Mouse (Mus musculus) right cerebral cortex, postnatal 10 days (tissue): ENCODE results near the gene Parp11.

Experiments
- DNase-seq, 2 experiments: peaks; one replicate each; pipeline ENCODE4 v3.0.0; 2021; ENCODE audit warnings: low spot score in 2 of 2

Parp11 gene

GRCm38 (mm10) chr6:127446436-127446890, at the start of gene Parp11:
TSS of gene Parp11 (plus strand) at chr6:127446840.
- peak; percentile 77 to 85 for DNase-seq

DNA sequence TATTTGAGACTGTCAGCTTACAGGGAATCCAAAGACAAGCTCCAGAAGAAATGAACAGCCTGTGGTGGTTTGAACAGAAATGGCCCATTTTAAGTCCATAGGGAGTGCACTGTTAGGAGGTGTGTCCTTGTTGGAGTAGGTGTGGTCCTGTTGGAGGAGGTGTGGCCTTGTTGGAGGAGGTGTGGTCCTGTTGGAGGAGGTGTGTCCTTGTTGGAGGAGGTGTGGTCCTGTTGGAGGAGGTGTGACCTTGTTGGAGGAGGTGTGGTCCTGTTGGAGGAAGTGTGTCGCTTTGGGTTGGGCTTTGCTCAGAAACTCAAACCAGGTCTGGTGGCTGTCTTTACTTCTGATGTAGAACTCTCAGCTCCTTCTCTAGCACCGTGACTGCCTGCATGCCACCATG, 48.6 kb upstream of the Parp11 start:
- no peak for DNase-seq

DNA sequence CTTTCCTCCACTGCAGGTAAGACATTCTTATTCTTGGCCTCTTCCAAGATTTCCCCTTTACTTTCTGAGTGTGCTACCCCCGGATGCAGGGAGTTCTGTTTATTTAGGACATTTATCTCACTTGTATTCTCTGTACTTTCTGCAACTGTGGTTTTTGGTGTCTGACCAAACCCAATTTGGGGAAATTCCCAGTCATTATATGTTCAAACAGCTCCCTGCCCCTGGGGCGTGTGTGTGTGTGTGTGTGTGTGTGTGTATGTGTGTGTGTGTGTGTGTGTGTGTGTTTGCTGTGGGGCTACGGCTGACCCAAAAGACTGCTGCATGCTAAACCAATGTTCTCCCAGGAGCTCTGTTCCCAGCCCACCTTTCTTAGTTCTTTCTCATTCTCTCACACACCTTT, 45.2 kb upstream of the Parp11 start:
- DNase-seq: no peak

- DNase-seq: peak; percentile 77 to 84
Measured at GRCm38 (mm10) chr6:127404070-127404810, 42.4 kb upstream of the Parp11 start.

DNA sequence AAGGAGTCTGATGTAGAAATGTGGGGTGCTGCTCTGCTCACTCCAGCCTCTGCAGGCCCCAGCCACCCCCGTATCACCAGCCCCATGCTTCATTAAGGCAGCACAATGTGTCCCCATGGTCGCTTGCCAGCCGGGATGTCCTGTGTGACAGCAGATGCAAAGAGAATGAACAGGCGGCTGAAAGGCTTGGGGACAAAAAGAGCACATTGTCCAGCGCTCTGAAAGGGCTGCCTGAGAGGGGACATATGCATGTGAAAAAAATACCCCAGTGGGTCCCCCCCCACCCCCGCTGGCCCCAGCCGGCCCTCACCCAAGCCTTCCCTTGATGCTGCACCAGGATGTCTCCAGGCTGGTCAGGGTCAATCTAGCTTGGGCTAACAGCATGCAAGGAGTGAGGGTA, 41.0 kb upstream of the Parp11 start:
- peak; percentile 78 to 80 for DNase-seq

DNA sequence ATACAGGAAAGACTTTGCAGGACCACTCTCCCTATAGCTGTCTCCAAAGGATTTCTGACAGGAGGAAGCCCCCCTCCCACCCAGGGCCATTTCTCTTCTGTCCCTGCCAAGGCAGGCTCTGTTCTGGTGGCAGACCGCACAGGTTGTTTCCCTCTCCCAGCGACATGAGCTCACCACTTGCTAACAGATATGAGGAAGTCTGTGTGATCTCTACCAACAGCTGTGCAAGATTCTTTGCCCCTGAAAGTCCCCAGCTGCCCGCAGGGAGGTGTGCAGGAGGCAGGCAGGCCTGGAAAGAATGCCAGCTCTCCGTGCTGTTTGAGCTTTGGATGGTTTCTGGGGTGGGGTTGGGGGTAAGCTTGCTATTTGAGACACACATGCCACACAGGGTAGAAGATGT, 38.9 kb upstream of the Parp11 start:
- no peak for DNase-seq

DNA sequence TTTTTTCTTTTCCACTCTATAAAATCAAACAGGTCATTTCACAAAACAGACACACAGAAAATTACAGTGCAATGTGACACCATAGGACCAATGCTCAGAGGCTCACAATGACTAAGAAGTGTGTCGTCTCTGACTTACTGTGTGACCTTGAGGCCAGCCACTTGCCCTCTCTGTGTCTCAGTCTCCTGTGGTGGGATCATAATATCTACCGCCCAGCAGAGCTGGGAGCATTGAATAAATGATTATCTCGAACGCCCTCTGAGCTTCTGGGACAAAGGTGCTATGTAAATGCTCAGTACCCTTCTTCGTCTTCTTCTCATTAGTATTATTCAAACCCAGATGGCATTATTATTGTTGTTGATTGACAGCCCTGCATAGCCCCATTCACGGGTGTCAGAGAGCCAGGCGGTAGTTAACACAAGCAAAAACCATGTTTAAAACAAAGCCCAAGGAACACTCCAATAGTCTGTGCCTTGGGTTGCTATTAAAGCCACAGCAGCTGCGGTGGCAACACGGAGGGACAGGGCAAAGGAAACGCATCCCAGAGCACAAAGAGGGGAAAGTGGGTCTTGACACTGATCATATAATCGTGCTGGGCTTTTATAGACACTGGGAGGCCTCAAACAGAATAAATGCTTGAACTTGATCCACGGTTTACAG, 29.0 kb upstream of the Parp11 start:
- no peak for DNase-seq

DNA sequence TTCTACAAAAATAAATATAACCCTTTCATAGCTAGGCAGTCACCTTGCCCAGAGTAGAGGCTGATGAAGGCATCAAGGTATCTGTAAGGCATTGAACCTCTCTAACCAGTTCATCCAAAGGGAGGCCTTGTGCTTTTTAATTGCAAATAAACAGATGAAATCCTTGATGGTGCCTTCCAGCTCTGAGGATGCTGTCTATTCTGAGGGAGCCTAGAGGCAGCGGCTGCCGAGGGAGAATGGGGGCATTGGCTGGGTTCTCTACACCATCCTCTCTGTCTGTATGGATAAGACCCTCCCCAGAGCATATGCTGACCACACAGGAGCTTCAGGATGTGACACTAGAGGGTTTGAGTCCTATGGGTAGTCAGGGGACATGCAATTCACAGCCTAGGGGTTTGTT, 28.3 kb upstream of the Parp11 start:
- DNase-seq: no peak

DNA sequence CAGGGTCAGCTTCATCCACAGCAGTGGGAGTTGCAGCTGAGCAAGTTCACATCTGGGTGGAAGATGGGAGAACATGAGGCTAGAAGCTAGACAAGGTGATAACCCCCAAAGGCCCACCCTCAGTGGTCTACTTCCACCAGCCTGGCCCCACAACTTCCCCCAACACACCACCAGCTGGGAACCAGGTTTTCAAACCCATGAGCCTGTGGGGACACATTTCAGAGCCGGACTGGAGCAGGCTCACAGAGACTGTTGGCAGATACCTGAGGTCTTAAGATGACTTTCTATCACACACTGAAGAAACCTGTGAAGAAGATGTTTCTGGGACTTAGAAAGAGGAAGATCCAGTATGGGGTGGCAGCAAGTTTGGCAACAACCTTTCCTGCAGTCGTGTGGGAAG, 26.5 kb upstream of the Parp11 start:
- DNase-seq: no peak

- peak; percentile 56 for DNase-seq
Measured at GRCm38 (mm10) chr6:127425095-127425494, 21.5 kb upstream of the Parp11 start.

GRCm38 (mm10) chr6:127430716-127431115, 15.9 kb upstream of the Parp11 start:
- no peak for DNase-seq

GRCm38 (mm10) chr6:127431196-127431766, 15.4 kb upstream of the Parp11 start:
- no peak for DNase-seq

DNA sequence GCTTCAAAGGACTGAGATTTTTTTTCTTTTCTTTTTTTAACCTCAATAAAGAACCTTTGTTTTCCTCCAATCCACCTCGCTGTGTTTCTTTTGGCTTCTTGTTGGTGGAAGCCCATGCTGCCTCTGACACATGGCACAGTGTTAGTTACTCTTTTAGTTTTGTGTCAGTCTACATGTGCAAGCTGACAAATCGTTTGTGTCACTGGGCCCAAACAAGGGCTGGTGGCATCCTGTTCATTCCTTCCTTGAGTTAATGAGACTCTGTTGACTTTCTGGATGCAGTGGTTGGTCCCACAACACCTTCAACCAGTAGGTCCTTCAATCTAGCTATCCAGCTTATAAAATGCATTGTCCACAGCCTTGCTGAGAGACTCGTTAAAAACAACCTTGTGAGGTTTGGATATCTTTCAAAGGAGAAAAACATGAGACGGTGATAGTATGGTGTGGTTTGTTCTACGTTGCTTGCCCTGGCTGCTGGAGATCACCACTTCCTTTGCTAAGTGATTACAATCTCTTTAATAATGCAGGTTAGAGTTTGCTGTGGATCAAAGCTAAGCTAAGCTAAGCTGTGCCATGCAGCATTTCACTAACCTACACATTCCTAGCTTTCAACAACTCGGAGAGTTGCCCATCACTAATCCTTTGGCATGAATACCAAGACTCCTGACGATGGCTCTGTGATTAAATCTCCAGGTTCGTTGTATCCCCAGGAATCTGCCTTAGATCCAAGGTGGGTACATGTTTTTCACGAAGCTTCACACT, 12.6 kb upstream of the Parp11 start:
- no peak for DNase-seq

- no peak for DNase-seq
Measured at GRCm38 (mm10) chr6:127434648-127434984, 12.0 kb upstream of the Parp11 start.

GRCm38 (mm10) chr6:127439063-127439462, 7.6 kb upstream of the Parp11 start:
- no peak for DNase-seq

GRCm38 (mm10) chr6:127439540-127440195, 7.0 kb upstream of the Parp11 start:
- no peak for DNase-seq

GRCm38 (mm10) chr6:127440416-127441104, 6.1 kb upstream of the Parp11 start:
- DNase-seq: peak; percentile 71 to 85

- DNase-seq: no peak
Measured at GRCm38 (mm10) chr6:127442584-127442983, 4.1 kb upstream of the Parp11 start.

GRCm38 (mm10) chr6:127443910-127444309, 2.7 kb upstream of the Parp11 start:
- no peak for DNase-seq

DNA sequence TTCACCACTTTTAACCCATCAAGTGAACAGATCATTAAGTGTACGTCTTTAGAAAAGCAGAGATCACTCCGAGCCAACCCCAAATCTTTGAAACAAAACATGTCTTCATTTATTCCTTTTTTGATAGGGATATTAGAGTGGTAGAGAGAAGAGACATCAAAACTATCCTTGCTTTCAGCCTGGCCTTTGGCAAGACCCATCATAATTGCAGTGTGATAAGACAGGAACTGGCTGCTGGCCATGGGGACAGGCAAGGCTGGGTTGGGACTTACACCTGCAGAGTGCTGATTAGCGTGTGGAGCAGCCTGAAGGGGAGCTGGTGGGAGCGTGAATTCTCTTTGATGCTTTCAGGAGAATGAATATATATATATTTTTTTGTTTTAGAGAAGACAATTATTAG, 2.2 kb upstream of the Parp11 start:
- peak in 1 of 2 experiments; percentile 55 for DNase-seq
